ENCODE assay signal across 8 mouse cellular contexts in the genomic region with DNA sequence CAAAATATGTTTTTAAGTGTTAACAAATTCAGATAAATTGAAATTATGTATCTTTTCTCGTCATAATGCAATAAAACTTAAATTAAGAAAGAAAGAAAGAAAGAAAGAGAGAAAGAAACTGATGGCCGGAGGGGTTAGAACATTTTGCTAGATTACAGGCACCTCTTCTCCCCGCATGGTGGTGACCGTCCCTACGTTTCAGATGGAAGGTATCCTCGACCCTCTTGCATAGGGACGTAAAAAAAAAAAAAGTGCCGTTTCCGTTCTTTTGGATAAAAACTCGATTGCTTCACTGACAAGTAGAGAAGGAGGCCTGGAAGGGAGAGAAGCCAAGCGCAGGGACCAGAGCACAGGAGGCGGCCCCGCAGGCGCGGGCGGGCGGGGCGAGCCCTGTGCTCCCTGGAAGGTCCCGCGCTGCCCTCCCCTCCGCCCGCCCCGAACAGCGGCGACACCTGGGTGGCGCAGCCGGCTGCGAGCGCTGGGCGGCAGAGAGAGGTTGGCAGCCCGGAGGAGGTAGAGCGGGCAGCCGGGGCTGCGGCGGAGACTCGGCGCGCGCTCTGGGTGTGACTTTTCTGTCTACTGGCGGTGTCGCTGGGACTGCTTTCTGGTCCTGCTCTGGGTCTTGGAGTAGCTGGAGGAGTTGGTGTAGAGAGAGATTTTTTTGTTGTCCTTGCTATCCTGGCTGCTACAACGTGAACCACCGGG. TPM values are rescaled to one million over a fixed set of nuclear protein-coding genes. Genes with fewer than 3 reads are reported as not detected.
DNase-seq lines count a peak whose midpoint lies in the region.

A gene (plus strand): TSS at position 311 of the 705 bp plus-strand sequence.

- H3K4me3 ChIP-seq in midbrain, embryonic 10.5 days, result peak within 1 kb of the TSS; percentile 72

- peaks cover 55% of the 10 kb centered on the region for H3K27me3 ChIP-seq in midbrain, embryonic 10.5 days (ENCODE audit: low read depth, poor library complexity, severe bottlenecking)

- intact Hi-C loops in left cerebral cortex, postnatal 4 days (cut with DNase I), result no loop called here

- H3K4me1 ChIP-seq in midbrain, embryonic 10.5 days, result peaks cover 30% of the 10 kb centered on the region

- 1% methylated on average over 43 of the region's 43 CpGs for WGBS in midbrain, embryonic 10.5 days

- no peaks in the 10 kb centered on the region for H3K36me3 ChIP-seq in midbrain, embryonic 10.5 days

- peak within 1 kb of the TSS; percentile 74 for H3K27ac ChIP-seq in midbrain, embryonic 10.5 days (replicated peaks)

- H3K9me3 ChIP-seq in midbrain, embryonic 10.5 days (replicated peaks), result no peaks in the 10 kb centered on the region

- DNase-seq in WW6 (ENCODE audit: low read depth, low spot score), result peak; percentile 7
- DNase-seq in cerebellum, adult 9-11 months, result peak; percentile 44
- DNase-seq in gastrocnemius, adult 8-10 months (ENCODE audit: low spot score in 2 of 2), result peak; percentile 5 to 28
- DNase-seq in induced T-regulatory cell, adult 2 months (ENCODE audit: low read depth), result peak; percentile 82
- DNase-seq in left cerebral cortex, postnatal 4 days, result peak; percentile 34
- peak; percentile 53 for DNase-seq in midbrain, embryonic 10.5 days (ENCODE audit: low spot score)
- DNase-seq in skeletal muscle tissue, adult 2 months (ENCODE audit: low read depth, low spot score), result peak; percentile 23
- no peak for DNase-seq in c-Kit-positive CD71-positive TER-119-positive erythroid progenitor cells, embryonic 14.5 days (ENCODE audit: low spot score)

RNA-seq across cellular contexts. Expression of the gene that starts here (rescaled TPM):
- total RNA-seq in gastrocnemius, adult 8-10 months (2022), result 1 to 10 TPM; 2.1 to 3.8 (median 3.1) TPM
- total RNA-seq in left cerebral cortex, postnatal 4 days (2021), result 10 to 100 TPM; 22.8 to 23.5 TPM
- polyA plus RNA-seq in midbrain, embryonic 10.5 days (2016; fragmentation: Nextera tagmentation; extraction: Ambion mirVana), result 3.8 and 4.3 TPM in 2 replicates

Comparison
In these comparisons a context has a peak if more than half of its experiments do, and no peak if none do; other contexts are left out.
1. RNA of the gene that starts here (total RNA-seq): 22.8 to 23.5 TPM in left cerebral cortex, postnatal 4 days; 2.1 to 3.8 TPM in gastrocnemius, adult 8-10 months; every median in the first group is over 4 times any median in the second.